Mouse (Mus musculus) heart, embryonic 10.5 days (tissue): ENCODE measurements at regions not wholly inside any gene's neighbourhood (a gene's known extent, or its start where the extent isn't known, plus 50 kb on each side); places are given as distances from the start of the nearest gene placed in this dataset.

Source experiments
- DNase-seq: peaks from one replicate; pipeline ENCODE4 v3.0.0-alpha.2; 2017; ENCODE audit warnings: low spot score
- H3K27ac ChIP-seq: fragments of 300-500 bp; sonication (generic); 2 replicates; pipeline ENCODE4 v1.5.1; 2016; ENCODE audit warnings: mild to moderate bottlenecking
- H3K27me3 ChIP-seq: fragments of 300-500 bp; sonication (generic); 2 replicates; pipeline ENCODE4 v1.6.1; 2016; ENCODE audit warnings: mild to moderate bottlenecking; ENCODE audit not compliant: poor library complexity, insufficient read depth, severe bottlenecking
- H3K36me3 ChIP-seq: fragments of 300-500 bp; sonication (generic); 2 replicates; pipeline ENCODE4 v1.6.1; 2016; ENCODE audit warnings: mild to moderate bottlenecking, moderate library complexity
- H3K4me1 ChIP-seq: fragments of 300-500 bp; sonication (generic); 2 replicates; pipeline ENCODE4 v1.6.1; 2016; ENCODE audit warnings: mild to moderate bottlenecking
- H3K4me3 ChIP-seq: fragments of 300-500 bp; sonication (generic); 2 replicates; pipeline ENCODE4 v1.5.1; 2016; ENCODE audit warnings: mild to moderate bottlenecking, moderate library complexity
- H3K9me3 ChIP-seq: fragments of 300-500 bp; sonication (generic); 2 replicates; pipeline ENCODE4 v1.6.1; 2016; ENCODE audit warnings: mild to moderate bottlenecking, moderate library complexity
- WGBS: fragments of 180-500 bp; shearing (Covaris S2); methylation state at CpG from one replicate; pipeline ENCODE4 v1.1.7; 2016; 5-methylcytosine and 5-hydroxymethylcytosine counted together

DNA sequence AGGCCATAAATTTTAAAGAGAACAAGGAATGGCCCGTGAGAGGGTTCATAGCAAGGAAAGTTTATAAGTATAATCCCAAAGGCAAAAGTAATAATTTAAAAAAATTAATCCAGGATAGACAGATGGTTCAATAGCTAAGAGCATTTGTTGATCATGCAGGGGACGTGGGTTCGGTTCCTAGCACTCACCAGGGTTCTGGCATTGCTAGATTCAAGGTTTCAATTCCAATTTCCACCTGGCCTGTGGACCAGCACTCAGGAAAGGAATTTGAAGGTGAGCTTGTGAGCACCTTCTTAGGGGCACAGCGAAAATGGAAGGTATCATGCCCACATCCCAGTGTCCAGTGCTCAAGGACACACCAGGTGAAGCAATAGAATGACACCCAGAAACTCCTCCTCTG lies 278.2 kb downstream of the Cbln4 start:
- Histone ChIP-seq H3K27me3 (no peaks in the 10 kb centered on the region), H3K27ac (no peak overlapping the region), H3K4me3 (no peak overlapping the region), H3K4me1 (0 out of 2 replicates have a peak, but pooled peaks cover 6% of the 10 kb centered on the region), H3K36me3 (no peaks in the 10 kb centered on the region), H3K9me3 (no peaks in the 10 kb centered on the region)
- no peak for DNase-seq
- 96% methylated on average over 4 of the region's 4 CpGs for WGBS

- Histone ChIP-seq H3K27me3 (no peaks in the 10 kb centered on the region), H3K27ac (no peak overlapping the region), H3K4me1 (peaks cover 2% of the 10 kb centered on the region; the same call in 1 of the 2 replicates), H3K4me3 (no peak overlapping the region), H3K36me3 (no peaks in the 10 kb centered on the region), H3K9me3 (no peaks in the 10 kb centered on the region)
- no peak for DNase-seq
- 75% methylated on average over 9 of the region's 9 CpGs for WGBS
These were observed 289.8 kb downstream of the Cbln4 start for GRCm38 (mm10) chr2:171753502-171753901.

DNA sequence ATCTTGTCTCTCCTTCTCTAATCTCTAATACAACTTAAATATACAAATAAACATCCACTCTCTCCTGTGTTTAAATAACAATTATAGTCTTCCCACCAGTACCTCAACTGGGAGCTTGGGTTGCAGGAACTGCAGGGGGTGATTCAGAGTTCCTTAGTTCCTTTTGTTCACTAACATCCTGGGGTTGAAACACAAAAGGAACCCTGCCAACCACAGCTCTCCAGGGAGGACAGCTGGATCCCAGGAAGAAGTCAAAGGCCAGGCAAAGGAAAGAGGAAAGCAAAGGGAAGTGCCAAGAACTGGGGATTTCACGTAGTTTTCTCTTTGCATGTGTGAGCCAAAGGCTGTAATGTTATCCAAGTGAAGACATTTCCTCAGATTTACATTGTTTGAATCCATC lies 296.1 kb downstream of the Cbln4 start:
- Histone ChIP-seq H3K9me3 (peaks cover 4% of the 10 kb centered on the region; the same call in 1 of the 2 replicates), H3K27me3 (no peaks in the 10 kb centered on the region), H3K27ac (no peak overlapping the region), H3K4me3 (no peak overlapping the region), H3K36me3 (no peaks in the 10 kb centered on the region), H3K4me1 (peaks cover 15% of the 10 kb centered on the region; the same call in 1 of the 2 replicates)
- 40% methylated on average over 1 of the region's 1 CpGs for WGBS
- DNase-seq: no peak

GRCm38 (mm10) chr2:171743111-171743510 lies 300.2 kb downstream of the Cbln4 start:
- DNase-seq: peak; percentile 77
- peaks cover 10% of the 10 kb centered on the region; the same call in 1 of the 2 replicates for H3K4me1 ChIP-seq
- H3K27me3 ChIP-seq: no peaks in the 10 kb centered on the region
- WGBS: 14% methylated on average over 2 of the region's 2 CpGs
- peaks cover 4% of the 10 kb centered on the region; the same call in 1 of the 2 replicates for H3K9me3 ChIP-seq
- H3K4me3 ChIP-seq: no peak overlapping the region
- no peaks in the 10 kb centered on the region for H3K36me3 ChIP-seq
- H3K27ac ChIP-seq: no peak overlapping the region

- Histone ChIP-seq H3K4me3 (no peak overlapping the region), H3K27me3 (no peaks in the 10 kb centered on the region), H3K27ac (peak overlapping the region; percentile 38; the same call in 1 of the 2 replicates), H3K36me3 (no peaks in the 10 kb centered on the region), H3K4me1 (peaks cover 7% of the 10 kb centered on the region; the same call in 1 of the 2 replicates), H3K9me3 (peaks cover 4% of the 10 kb centered on the region; the same call in 1 of the 2 replicates)
- DNase-seq: no peak
- WGBS: 51% methylated on average over 11 of the region's 11 CpGs
These were observed 300.6 kb downstream of the Cbln4 start for GRCm38 (mm10) chr2:171742706-171743105.

DNA sequence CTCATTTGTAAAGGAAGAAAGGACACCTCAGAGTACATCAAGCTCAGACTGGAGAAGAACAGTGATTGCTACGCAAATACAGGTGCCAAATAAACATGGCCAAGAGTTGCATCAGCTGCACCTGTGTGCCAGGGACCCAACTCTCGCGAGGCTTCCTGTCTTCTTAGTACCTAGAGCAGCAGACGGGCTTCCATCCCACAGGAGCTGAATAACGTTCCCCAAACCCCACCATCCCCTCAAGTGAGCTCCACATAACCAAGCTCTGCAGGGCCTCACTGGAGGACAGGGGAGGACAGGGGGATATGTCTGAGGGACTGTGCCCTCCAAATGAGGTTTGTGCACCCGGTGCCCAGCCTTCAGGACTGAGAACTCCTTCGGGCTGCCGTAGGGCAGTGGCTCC lies 305.5 kb downstream of the Cbln4 start:
- H3K27ac ChIP-seq: no peak overlapping the region
- no peaks in the 10 kb centered on the region for H3K36me3 ChIP-seq
- no peaks in the 10 kb centered on the region for H3K27me3 ChIP-seq
- DNase-seq: peak; percentile 59
- peaks cover 6% of the 10 kb centered on the region; the same call in 1 of the 2 replicates for H3K4me1 ChIP-seq
- H3K9me3 ChIP-seq: no peaks in the 10 kb centered on the region
- no peak overlapping the region for H3K4me3 ChIP-seq
- 90% methylated on average over 8 of the region's 8 CpGs for WGBS

GRCm38 (mm10) chr2:171735061-171735490 lies 308.2 kb downstream of the Cbln4 start:
- DNase-seq: peak; percentile 68
- Histone ChIP-seq H3K27ac (no peak overlapping the region), H3K36me3 (no peaks in the 10 kb centered on the region), H3K9me3 (no peaks in the 10 kb centered on the region), H3K4me3 (no peak overlapping the region), H3K27me3 (no peaks in the 10 kb centered on the region), H3K4me1 (no peaks in the 10 kb centered on the region)
- 86% methylated on average over 14 of the region's 14 CpGs for WGBS

- Histone ChIP-seq H3K4me1 (no peaks in the 10 kb centered on the region), H3K27me3 (no peaks in the 10 kb centered on the region), H3K9me3 (no peaks in the 10 kb centered on the region), H3K27ac (no peak overlapping the region), H3K36me3 (no peaks in the 10 kb centered on the region), H3K4me3 (no peak overlapping the region)
- DNase-seq: no peak
- 87% methylated on average over 4 of the region's 4 CpGs for WGBS
These were observed 308.7 kb downstream of the Cbln4 start for GRCm38 (mm10) chr2:171734634-171734987.

DNA sequence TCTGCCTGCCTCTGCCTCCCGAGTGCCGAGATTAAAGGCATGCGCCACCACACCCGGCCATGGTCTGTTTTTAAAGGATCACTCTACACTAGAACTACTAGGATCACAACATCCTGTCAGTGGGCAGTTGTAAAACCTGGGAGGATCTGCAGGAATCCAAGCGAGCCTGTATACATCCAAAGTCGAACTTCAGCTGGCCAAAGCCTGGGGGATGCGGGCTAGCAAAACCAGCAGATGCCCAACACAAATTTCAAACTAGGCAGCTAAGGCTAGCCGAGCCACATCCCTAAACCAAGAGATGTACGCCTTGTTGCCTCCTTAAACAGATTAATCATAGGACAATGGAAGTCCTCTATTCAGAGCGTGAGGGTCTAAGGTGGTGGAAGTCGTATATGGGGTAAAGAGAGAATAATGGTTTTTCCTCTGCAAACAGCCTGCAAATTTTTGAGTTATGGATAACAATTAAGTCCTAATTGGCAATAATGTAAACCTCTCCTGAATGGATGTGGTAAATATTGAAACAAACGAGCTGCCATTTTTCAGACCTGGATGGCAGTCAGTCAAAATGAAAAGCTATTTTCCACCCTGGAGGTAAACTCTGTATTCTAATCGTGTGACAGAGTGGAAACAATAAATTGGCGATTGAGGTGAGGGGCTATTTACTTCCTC lies 309.2 kb downstream of the Cbln4 start:
- Histone ChIP-seq H3K27ac (no peak overlapping the region), H3K9me3 (no peaks in the 10 kb centered on the region), H3K4me1 (no peaks in the 10 kb centered on the region), H3K36me3 (no peaks in the 10 kb centered on the region), H3K4me3 (no peak overlapping the region), H3K27me3 (no peaks in the 10 kb centered on the region)
- peak; percentile 42 for DNase-seq
- 83% methylated on average over 14 of the region's 14 CpGs for WGBS

DNA sequence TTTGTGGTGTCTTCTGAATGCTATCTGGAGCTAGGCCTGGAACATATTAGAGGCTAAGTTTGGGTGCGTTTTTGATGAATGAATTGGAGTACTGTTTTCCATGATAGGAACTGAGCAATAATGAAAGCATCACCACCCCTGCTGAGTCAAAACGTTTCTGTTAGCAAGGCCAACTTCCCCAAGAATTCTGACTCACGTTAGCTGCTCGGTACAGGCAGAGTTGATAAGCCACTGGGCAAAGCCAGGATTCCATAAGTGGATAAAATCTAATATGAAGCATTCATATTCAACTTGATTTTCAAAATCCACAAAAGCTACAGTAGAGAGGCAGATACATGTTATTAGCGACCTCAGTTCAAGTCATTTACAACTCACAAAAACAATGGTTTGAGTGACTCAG lies 324.0 kb downstream of the Cbln4 start:
- no peak for DNase-seq
- H3K9me3 ChIP-seq: no peaks in the 10 kb centered on the region
- no peaks in the 10 kb centered on the region for H3K27me3 ChIP-seq
- H3K36me3 ChIP-seq: no peaks in the 10 kb centered on the region
- H3K4me3 ChIP-seq: no peak overlapping the region
- no peak overlapping the region for H3K27ac ChIP-seq
- 66% methylated on average over 5 of the region's 5 CpGs for WGBS
- H3K4me1 ChIP-seq: no peaks in the 10 kb centered on the region

DNA sequence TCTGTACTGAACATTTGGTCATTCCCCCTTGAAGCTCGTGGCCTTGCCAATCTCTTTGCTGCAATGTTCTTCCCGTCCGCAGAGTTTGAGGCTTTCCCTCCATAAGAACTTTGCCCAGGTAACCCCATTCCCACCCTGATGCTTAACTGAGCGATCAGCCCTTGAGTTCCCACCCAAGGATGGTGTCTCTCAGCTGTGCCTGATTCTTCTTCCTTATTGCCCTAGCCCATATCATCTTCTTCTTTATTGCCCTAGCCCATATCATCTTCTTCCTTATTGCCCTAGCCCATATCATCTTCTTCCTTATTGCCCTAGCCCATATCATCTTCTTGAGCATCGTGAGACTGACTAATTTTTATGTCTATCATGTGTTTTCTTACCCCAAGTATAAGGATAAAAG lies 324.4 kb downstream of the Cbln4 start:
- no peaks in the 10 kb centered on the region for H3K4me1 ChIP-seq
- H3K27ac ChIP-seq: no peak overlapping the region
- no peak for DNase-seq
- WGBS: 84% methylated on average over 5 of the region's 5 CpGs
- H3K4me3 ChIP-seq: no peak overlapping the region
- H3K9me3 ChIP-seq: no peaks in the 10 kb centered on the region
- H3K27me3 ChIP-seq: no peaks in the 10 kb centered on the region
- H3K36me3 ChIP-seq: no peaks in the 10 kb centered on the region

- Histone ChIP-seq H3K27ac (no peak overlapping the region), H3K9me3 (no peaks in the 10 kb centered on the region), H3K4me3 (no peak overlapping the region), H3K27me3 (no peaks in the 10 kb centered on the region), H3K4me1 (no peaks in the 10 kb centered on the region), H3K36me3 (no peaks in the 10 kb centered on the region)
- 80% methylated on average over 11 of the region's 11 CpGs for WGBS
- no peak for DNase-seq
These were observed 330.3 kb downstream of the Cbln4 start for GRCm38 (mm10) chr2:171712816-171713570.

DNA sequence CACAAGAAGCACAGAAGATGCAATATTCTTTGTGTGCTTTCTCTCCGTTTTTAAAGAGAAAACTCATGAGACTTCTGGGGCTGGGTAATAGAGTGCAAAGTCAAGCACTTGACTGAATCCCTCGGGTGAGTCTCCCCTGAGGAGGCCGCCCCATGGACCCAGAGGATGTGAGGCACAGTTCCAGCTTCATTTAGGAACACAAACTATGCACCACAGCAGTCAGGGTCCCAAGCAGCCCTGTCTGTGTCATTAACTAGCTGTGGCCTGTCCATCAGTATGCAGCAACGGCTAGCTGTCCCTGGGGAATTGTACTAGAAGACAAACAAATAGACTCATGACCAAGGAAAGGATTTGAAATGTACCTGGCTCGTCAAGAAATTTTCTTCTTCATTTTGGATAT lies 349.7 kb downstream of the Cbln4 start:
- 86% methylated on average over 5 of the region's 5 CpGs for WGBS
- Histone ChIP-seq H3K4me1 (peaks cover 18% of the 10 kb centered on the region), H3K4me3 (no peak overlapping the region)

More for the DNA sequence above, 349.7 kb downstream of the Cbln4 start:
- H3K9me3 ChIP-seq: no peaks in the 10 kb centered on the region
- H3K36me3 ChIP-seq: no peaks in the 10 kb centered on the region
- no peaks in the 10 kb centered on the region for H3K27me3 ChIP-seq
- H3K27ac ChIP-seq: no peak overlapping the region
- DNase-seq: no peak
